Mouse (Mus musculus) liver, postnatal 0 days (tissue): ENCODE data around the gene Rgl2. TPM values are rescaled to one million over a fixed set of nuclear protein-coding genes. Genes with fewer than 3 reads are reported as not detected.

Source experiments
- ATAC-seq: fragments of 200-750 bp; cut with Nextera tagmentation; 2 replicates; pipeline ENCODE4 v1.8.0; 2017; ENCODE audit warnings: mild to moderate bottlenecking, moderate library complexity
- DNase-seq: peaks from one replicate; pipeline ENCODE4 v3.0.0-alpha.2; 2016
- H3K27ac ChIP-seq: fragments of 300-500 bp; sonication (generic); 2 replicates; pipeline ENCODE4 v1.5.1; 2014; ENCODE audit warnings: antibody characterized with exemption, moderate library complexity, mild to moderate bottlenecking, low read depth
- H3K27me3 ChIP-seq: fragments of 300-500 bp; sonication (generic); 2 replicates; pipeline ENCODE4 v1.6.1; 2014; ENCODE audit warnings: low read length, control low read depth, mixed read lengths; ENCODE audit not compliant: insufficient read depth
- H3K36me3 ChIP-seq: fragments of 300-500 bp; sonication (generic); replicated peaks from 2 replicates; pipeline ENCODE4 v1.6.1; 2014; ENCODE audit warnings: mild to moderate bottlenecking, control low read depth, low read length, moderate library complexity, mixed read lengths; ENCODE audit not compliant: insufficient read depth
- H3K4me1 ChIP-seq: fragments of 300-500 bp; sonication (generic); 2 replicates; pipeline ENCODE4 v1.6.1; 2014; ENCODE audit warnings: antibody characterized with exemption, mild to moderate bottlenecking, control low read depth; ENCODE audit not compliant: insufficient read depth
- H3K4me2 ChIP-seq: fragments of 300-500 bp; sonication (generic); 2 replicates; pipeline ENCODE4 v1.6.1; 2014; ENCODE audit warnings: low read depth, mild to moderate bottlenecking, low read length, moderate library complexity, mixed read lengths
- H3K4me3 ChIP-seq: fragments of 300-500 bp; sonication (generic); 2 replicates; pipeline ENCODE4 v1.5.1; 2014; ENCODE audit warnings: low read depth, low read length
- H3K9ac ChIP-seq: fragments of 300-500 bp; sonication (generic); replicated peaks from 2 replicates; pipeline ENCODE4 v1.6.1; 2014; ENCODE audit warnings: mild to moderate bottlenecking, moderate library complexity
- H3K9me3 ChIP-seq: fragments of 300-500 bp; sonication (generic); 2 replicates; pipeline ENCODE4 v1.6.1; 2016; ENCODE audit warnings: mild to moderate bottlenecking, control low read depth, low read length, mixed read lengths
- CTCF ChIP-seq: sonication (generic); IDR thresholded peaks from 2 replicates; pipeline ENCODE4 v1.5.1; 2016; ENCODE audit warnings: antibody characterized with exemption, low read depth
- EP300 ChIP-seq: IDR thresholded peaks from 2 replicates; pipeline ENCODE4 v1.6.1; 2016; ENCODE audit warnings: antibody characterized with exemption, low read depth, mild to moderate bottlenecking
- WGBS: fragments of 180-500 bp; shearing (Covaris S2); extraction: QIAGEN DNeasy Blood & Tissue Kit; methylation state at CpG from one replicate; pipeline ENCODE4 v1.1.7; 2014; ENCODE audit not compliant: insufficient replicate concordance; 5-methylcytosine and 5-hydroxymethylcytosine counted together
- polyA plus RNA-seq: library from polyadenylated mRNA; unstranded; fragments of >200 nt; fragmentation: Nextera tagmentation; extraction: Ambion mirVana; gene quantifications from 2 replicates; pipeline ENCODE4 v1.2.1, GENCODE M21; 2015

The Rgl2 gene
- polyA plus RNA-seq, 1 experiment from 2014 or later = 6.8 TPM

DNA sequence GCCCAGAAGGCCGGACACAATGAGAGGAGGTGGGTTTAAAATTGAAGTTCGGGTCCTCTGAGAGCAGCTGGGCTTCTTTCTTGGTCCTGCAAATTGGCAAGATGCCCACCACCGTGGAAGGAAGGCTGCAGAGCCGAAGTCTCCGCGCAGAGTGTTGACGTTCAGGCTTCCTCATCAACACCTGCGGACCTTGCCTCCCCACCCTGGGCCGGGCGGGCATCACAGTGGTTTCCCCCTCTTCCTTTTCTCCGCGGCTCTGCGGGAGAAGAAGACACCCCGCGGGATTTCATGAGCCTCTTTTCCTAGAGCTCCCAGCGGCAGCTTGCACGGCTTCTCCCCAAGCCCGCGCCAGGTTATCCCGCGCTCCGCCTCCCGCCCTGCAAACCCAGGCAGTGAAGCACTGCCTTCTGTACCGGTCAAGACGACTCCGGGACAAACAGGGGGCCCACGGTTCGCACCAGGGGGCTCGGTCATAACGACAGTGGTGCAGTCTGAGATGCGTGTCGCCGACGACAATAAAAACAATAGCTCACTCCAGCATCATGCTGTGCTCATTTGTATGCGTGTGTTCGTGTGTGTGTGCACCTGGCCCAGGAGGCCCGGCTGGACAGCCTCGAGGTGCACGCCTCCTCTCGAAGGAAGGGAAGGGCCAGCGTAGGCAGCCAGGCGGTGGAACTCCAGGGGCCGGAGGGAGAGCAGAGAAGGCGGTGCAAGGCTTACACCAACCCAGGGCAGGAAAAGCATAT lies 20.8 kb upstream of the Rgl2 start:
- ATAC-seq (peak; percentile 48), DNase-seq (peak; percentile 53)
- Histone ChIP-seq H3K4me3 (peak overlapping the region; percentile 88), H3K27me3 (no peaks in the 10 kb centered on the region), H3K27ac (peak overlapping the region; percentile 100), H3K4me1 (peaks cover 26% of the 10 kb centered on the region), H3K9me3 (no peaks in the 10 kb centered on the region), H3K9ac (peak overlapping the region; percentile 63), H3K36me3 (peaks cover 23% of the 10 kb centered on the region), H3K4me2 (peak overlapping the region; percentile 97)
- under 1% methylated on average over 42 of the region's 44 CpGs for WGBS
- TF ChIP-seq CTCF = no peak
- no peak for TF ChIP-seq EP300

DNA sequence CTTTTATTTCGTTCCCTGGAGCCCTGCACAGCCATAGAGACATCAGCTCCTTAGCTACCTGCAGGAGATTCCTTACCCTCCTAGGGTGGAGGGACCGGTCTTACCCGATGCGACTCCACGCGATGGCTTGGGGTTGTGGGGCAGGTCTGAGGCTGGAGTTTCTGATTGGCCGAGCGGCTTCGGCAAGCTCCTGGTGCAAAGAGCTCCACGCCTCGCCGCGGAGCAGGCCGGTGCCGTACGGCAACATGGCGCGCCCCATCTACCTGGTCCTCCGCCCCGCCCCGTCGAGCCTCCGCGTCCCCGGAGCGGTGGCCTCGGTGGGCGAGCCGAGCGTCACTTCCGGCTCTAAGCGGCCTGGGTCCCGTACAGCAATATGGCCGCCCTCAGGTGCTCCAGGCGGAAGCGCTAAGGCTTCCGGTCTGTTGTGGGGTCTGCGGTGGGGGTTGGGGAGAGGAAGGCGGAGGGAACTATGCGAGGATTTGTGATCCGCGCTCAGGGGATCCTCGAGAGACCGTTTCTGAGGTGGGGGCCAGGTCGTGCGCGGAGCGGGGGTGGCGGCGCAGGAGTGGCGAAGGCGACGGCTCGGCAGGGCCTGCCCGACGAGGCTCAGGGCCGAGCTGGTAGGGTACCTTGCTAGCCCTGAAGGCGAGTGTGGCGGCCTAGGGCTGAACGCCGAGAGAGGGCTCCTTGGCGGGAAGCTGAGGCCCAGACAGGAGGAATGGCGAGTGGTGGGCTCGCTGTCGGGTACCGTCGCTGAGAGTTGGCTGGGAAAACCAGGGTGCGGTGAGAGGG lies 20.1 kb upstream of the Rgl2 start, which contains the start of gene Daxx:
Gene Daxx, plus strand, starts transcription at position 338 of the 792 bp plus-strand sequence.
- Histone ChIP-seq H3K27me3 (no peaks in the 10 kb centered on the region), H3K36me3 (peaks cover 30% of the 10 kb centered on the region), H3K4me3 (peak within 1 kb of the TSS; percentile 88), H3K9me3 (no peaks in the 10 kb centered on the region), H3K9ac (peak within 1 kb of the TSS; percentile 95), H3K27ac (peak within 1 kb of the TSS; percentile 100), H3K4me1 (peaks cover 24% of the 10 kb centered on the region), H3K4me2 (peak within 1 kb of the TSS; percentile 97)
- peak; percentile 21; the same call in 1 of the 2 replicates for TF ChIP-seq EP300
- peak; percentile 2; the same call in 1 of the 2 replicates for TF ChIP-seq CTCF
- under 1% methylated on average over 68 of the region's 68 CpGs for WGBS
- DNase-seq (peak; percentile 99), ATAC-seq (peak; percentile 95)

DNA sequence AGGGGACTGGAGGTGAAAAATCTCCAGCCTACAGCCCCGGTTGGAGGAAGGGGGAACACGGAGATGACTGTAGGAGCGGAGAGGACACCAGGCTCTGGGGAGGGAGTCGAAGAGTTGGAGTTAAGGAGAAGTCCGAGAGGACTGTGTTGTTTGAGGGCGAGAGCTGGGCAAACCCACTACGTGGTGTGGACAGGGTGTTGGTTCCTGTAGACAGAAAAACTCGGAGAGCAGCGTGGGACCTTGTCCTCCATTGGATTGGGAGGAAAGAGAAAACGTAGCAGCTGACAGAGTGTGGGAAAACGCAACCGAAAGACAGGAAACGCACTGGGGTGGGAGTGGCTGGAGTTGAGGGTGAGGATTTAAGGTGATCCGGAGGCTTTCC lies 19.5 kb upstream of the Rgl2 start:
- peaks cover 25% of the 10 kb centered on the region for H3K4me1 ChIP-seq
- WGBS = 2% methylated on average over 14 of the region's 14 CpGs
- no peaks in the 10 kb centered on the region for H3K27me3 ChIP-seq
- DNase-seq (peak; percentile 70), ATAC-seq (peak; percentile 13)
- H3K9ac ChIP-seq = peak overlapping the region; percentile 95
- no peaks in the 10 kb centered on the region for H3K9me3 ChIP-seq
- H3K27ac ChIP-seq = peak overlapping the region; percentile 100
- H3K4me2 ChIP-seq = peak overlapping the region; percentile 97
- H3K36me3 ChIP-seq = peaks cover 34% of the 10 kb centered on the region
- peak overlapping the region; percentile 88 for H3K4me3 ChIP-seq
- TF ChIP-seq CTCF (no peak), EP300 (no peak)

DNA sequence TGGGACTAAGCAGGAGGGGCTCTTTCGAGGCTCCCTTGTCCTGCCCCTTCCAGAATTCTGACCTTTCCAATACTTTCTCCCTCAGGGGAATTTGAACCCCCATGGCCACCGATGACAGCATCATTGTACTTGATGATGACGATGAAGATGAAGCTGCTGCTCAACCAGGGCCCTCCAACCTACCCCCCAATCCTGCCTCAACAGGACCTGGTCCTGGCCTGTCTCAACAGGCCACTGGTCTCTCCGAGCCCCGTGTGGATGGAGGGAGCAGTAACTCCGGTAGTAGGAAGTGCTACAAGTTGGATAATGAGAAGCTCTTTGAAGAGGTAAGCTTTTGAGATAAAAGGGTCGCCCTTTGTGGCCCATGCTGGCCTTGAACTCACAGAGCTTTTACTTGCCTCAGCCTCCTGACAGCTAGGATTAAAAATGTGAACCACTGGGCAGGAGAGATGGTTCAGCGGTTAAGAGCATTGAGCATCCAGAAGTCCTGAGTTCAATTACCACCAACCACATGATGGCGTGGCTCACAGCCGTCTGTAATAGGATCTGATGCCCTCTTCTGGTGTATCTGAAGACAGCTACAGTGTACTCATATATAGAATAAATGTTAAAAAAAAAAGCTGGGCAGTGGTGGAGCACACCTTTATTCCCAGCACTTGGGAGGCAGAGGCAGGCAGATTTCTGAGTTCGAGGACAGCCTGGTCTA lies 18.8 kb upstream of the Rgl2 start:
- H3K9me3 ChIP-seq = no peaks in the 10 kb centered on the region
- peak overlapping the region; percentile 88 for H3K4me3 ChIP-seq
- H3K36me3 ChIP-seq = peaks cover 38% of the 10 kb centered on the region
- peak overlapping the region; percentile 100 for H3K27ac ChIP-seq
- TF ChIP-seq EP300 = no peak
- TF ChIP-seq CTCF = peak; percentile 55
- H3K4me1 ChIP-seq = peaks cover 29% of the 10 kb centered on the region
- ATAC-seq = no peak
- peak overlapping the region; percentile 95 for H3K9ac ChIP-seq
- no peak for DNase-seq
- peak overlapping the region; percentile 97 for H3K4me2 ChIP-seq
- H3K27me3 ChIP-seq = no peaks in the 10 kb centered on the region
- WGBS = 47% methylated on average over 11 of the region's 11 CpGs

DNA sequence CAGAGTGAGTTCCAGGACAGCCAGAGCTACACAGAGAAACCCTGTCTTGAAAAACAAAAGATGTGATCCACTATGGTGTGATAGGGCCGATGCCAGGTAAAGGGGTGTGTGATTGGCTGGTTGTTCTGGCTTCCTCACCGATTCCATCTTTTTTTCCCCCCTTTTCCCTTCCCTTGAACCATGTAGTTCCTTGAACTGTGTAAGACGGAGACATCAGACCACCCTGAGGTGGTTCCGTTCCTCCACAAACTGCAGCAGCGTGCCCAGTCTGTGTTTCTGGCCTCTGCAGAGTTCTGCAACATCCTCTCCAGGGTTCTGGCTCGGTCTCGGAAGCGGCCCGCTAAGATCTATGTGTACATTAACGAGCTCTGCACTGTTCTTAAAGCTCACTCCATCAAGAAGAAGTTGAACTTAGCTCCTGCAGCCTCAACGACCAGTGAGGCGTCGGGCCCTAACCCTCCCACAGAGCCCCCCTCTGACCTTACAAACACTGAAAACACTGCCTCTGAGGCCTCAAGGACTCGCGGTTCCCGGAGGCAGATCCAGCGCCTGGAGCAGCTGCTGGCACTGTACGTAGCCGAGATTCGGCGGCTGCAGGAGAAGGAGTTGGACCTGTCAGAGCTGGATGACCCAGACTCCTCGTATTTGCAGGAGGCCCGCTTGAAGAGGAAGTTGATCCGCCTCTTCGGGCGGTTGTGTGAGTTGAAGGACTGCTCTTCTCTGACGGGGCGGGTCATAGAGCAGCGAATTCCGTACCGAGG lies 18.1 kb upstream of the Rgl2 start:
- WGBS = 89% methylated on average over 31 of the region's 31 CpGs
- H3K4me2 ChIP-seq = peak overlapping the region; percentile 97; the same call in 1 of the 2 replicates
- no peak overlapping the region for H3K27ac ChIP-seq
- ATAC-seq = no peak
- peaks cover 38% of the 10 kb centered on the region for H3K36me3 ChIP-seq
- H3K9ac ChIP-seq = no peak overlapping the region
- no peak for DNase-seq
- peaks cover 29% of the 10 kb centered on the region for H3K4me1 ChIP-seq
- no peak overlapping the region for H3K4me3 ChIP-seq
- H3K9me3 ChIP-seq = no peaks in the 10 kb centered on the region
- TF ChIP-seq EP300 = no peak
- TF ChIP-seq CTCF = no peak
- no peaks in the 10 kb centered on the region for H3K27me3 ChIP-seq
